In the genomic region with DNA sequence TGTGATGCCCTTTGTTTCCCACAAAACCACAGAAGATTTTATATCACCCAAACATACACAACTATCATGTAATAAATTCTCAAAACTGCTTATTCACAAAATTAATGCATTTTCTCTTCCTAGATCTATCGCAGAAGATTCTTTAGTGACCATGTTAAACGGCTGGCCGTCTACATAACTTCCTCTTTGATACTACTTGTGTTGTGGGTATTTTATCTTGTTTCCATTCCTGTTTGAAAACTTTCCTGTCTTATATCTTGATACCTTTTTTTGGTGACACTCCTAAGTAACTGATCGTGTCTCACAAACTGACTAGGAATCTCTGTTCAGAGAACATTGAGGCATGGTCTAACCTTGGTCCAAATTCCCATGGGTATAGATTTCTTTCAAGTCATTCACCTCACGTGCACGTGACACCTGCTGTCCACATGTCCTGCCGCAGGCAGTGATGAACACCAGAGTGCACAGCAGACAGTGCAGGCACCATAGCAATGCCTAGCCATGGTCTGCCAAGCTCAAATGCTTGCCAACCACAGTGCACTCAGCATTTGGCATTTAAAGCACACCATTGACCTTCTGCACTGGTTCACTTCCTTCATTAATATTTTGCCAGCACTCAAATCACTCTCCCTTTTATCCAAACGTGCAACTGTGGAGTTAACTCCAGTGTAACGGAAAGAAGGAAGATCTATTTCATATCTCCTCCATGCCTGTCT, we compare ENCODE assay signal across 28 mouse cellular contexts.
DNase-seq lines count a peak whose midpoint lies in the region; ATAC-seq and TF ChIP-seq lines count a peak whose summit lies in the region.
"Had no signal": no experiment of that assay in that cellular context is flagged by ENCODE, and none has a peak within 500 bp of the region (broad histone marks: within the 10 kb centered on the region; RNA-seq: fewer than 3 reads in every experiment).

No protein-coding gene starts in this region.

- no peaks in the 10 kb centered on the region for H3K27me3 ChIP-seq in hindbrain, postnatal 0 days (ENCODE audit: insufficient read depth, low read length)
- H3K27me3 ChIP-seq in hindbrain, embryonic 10.5 days (ENCODE audit: insufficient read depth, poor library complexity, severe bottlenecking), result no peaks in the 10 kb centered on the region
- H3K27me3 ChIP-seq: embryonic facial prominence, embryonic 15.5 days; forebrain, embryonic 15.5 days; heart, embryonic 13.5 days; hindbrain, embryonic 12.5 days; limb, embryonic 15.5 days; lung, embryonic 15.5 days; stomach, embryonic 15.5 days had no signal

- TF ChIP-seq CTCF in hindbrain, postnatal 0 days (IDR thresholded peaks at IDR 0.05; ENCODE audit: low read depth), result no peak

- ATAC-seq in hindbrain, postnatal 0 days, result peak; percentile 43; the same call in 1 of the 2 replicates
- ATAC-seq: forebrain, embryonic 15.5 days had no signal

- H3K4me1 ChIP-seq in hindbrain, postnatal 0 days (ENCODE audit: insufficient read depth, low read length), result no peaks in the 10 kb centered on the region
- no peaks in the 10 kb centered on the region for H3K4me1 ChIP-seq in hindbrain, embryonic 10.5 days (replicated peaks)
- H3K4me1 ChIP-seq: embryonic facial prominence, embryonic 15.5 days; forebrain, embryonic 15.5 days; hindbrain, embryonic 12.5 days; limb, embryonic 15.5 days; lung, embryonic 15.5 days; stomach, embryonic 15.5 days had no signal

- H3K4me3 ChIP-seq in hindbrain, postnatal 0 days (ENCODE audit: low read length), result no peak overlapping the region
- H3K4me3 ChIP-seq in hindbrain, embryonic 10.5 days, result no peak overlapping the region
- H3K4me3 ChIP-seq: embryonic facial prominence, embryonic 15.5 days; forebrain, embryonic 15.5 days; heart, embryonic 13.5 days; hindbrain, embryonic 12.5 days; limb, embryonic 15.5 days; lung, embryonic 15.5 days; stomach, embryonic 15.5 days had no signal

- H3K9ac ChIP-seq in hindbrain, postnatal 0 days (replicated peaks; ENCODE audit: low read length), result no peak overlapping the region
- H3K9ac ChIP-seq: embryonic facial prominence, embryonic 15.5 days; forebrain, embryonic 15.5 days; heart, embryonic 13.5 days; hindbrain, embryonic 12.5 days; limb, embryonic 15.5 days; liver, embryonic 14.5 days; lung, embryonic 15.5 days; stomach, embryonic 15.5 days had no signal

- WGBS in hindbrain, postnatal 0 days, result 76% methylated on average over 9 of the region's 9 CpGs
- 92% methylated on average over 9 of the region's 9 CpGs for WGBS in hindbrain, embryonic 10.5 days

- no peak overlapping the region for H3K4me2 ChIP-seq in hindbrain, postnatal 0 days (ENCODE audit: low read depth, low read length)
- H3K4me2 ChIP-seq: embryonic facial prominence, embryonic 15.5 days; forebrain, embryonic 15.5 days; heart, embryonic 13.5 days; hindbrain, embryonic 12.5 days; limb, embryonic 15.5 days; lung, embryonic 15.5 days; midbrain, embryonic 11.5 days; stomach, embryonic 15.5 days had no signal

- peak; percentile 30 to 54 for DNase-seq in heart, adult 18-20 months
- no peak for DNase-seq in heart, postnatal 25 days (ENCODE audit: low spot score)
- DNase-seq in hindbrain, postnatal 0 days (ENCODE audit: low spot score), result peak; percentile 8
- no peak for DNase-seq in hindbrain, embryonic 10.5 days (ENCODE audit: low spot score)
- peak; percentile 16 for DNase-seq in 416B (ENCODE audit: low read depth)
- DNase-seq in heart, postnatal 36 days, result peak; percentile 9
- DNase-seq in left cerebral cortex, adult 9 months (ENCODE audit: low spot score in 2 of 2), result no peak
- DNase-seq in lung, adult 18-20 months, result no peak
- DNase-seq: adrenal gland, adult 2 months; cerebellum, adult 18-20 months; cerebellum, postnatal 36 days; gastrocnemius, postnatal 14 days; kidney, adult 18-20 months; kidney, postnatal 10 days; layer of hippocampus, postnatal 36 days; lung, postnatal 4 days; thymus, adult 18-20 months; thymus, postnatal 36 days had no signal

- no peaks in the 10 kb centered on the region for H3K36me3 ChIP-seq in hindbrain, postnatal 0 days (ENCODE audit: insufficient read depth, low read length)
- H3K36me3 ChIP-seq in hindbrain, embryonic 10.5 days, result no peaks in the 10 kb centered on the region
- H3K36me3 ChIP-seq: embryonic facial prominence, embryonic 15.5 days; forebrain, embryonic 15.5 days; G1E; heart, embryonic 13.5 days; hindbrain, embryonic 12.5 days; limb, embryonic 15.5 days; lung, embryonic 15.5 days; stomach, embryonic 15.5 days had no signal

- intact Hi-C loops in heart, postnatal 25 days (cut with DNase I), result no loop called here
- intact Hi-C loops in heart, postnatal 36 days (cut with DNase I), result no loop called here

- H3K9me3 ChIP-seq in hindbrain, postnatal 0 days (ENCODE audit: low read length), result no peaks in the 10 kb centered on the region
- H3K9me3 ChIP-seq in hindbrain, embryonic 10.5 days, result no peaks in the 10 kb centered on the region
- H3K9me3 ChIP-seq: embryonic facial prominence, embryonic 15.5 days; forebrain, embryonic 15.5 days; G1E; heart, embryonic 13.5 days; hindbrain, embryonic 12.5 days; limb, embryonic 15.5 days; lung, embryonic 15.5 days; stomach, embryonic 15.5 days had no signal

- H3K27ac ChIP-seq in hindbrain, postnatal 0 days, result no peak overlapping the region
- no peak overlapping the region for H3K27ac ChIP-seq in hindbrain, embryonic 10.5 days
- H3K27ac ChIP-seq: embryonic facial prominence, embryonic 15.5 days; forebrain, embryonic 15.5 days; heart, embryonic 13.5 days; hindbrain, embryonic 12.5 days; limb, embryonic 15.5 days; liver, embryonic 14.5 days; lung, embryonic 15.5 days; stomach, embryonic 15.5 days had no signal

Comparison
In these comparisons a context has a peak if more than half of its experiments do, and no peak if none do; other contexts are left out.
1. DNase-seq: peak in heart, adult 18-20 months (2 of 2), hindbrain, postnatal 0 days (single experiment), 416B (single experiment) and heart, postnatal 36 days (2 of 2); none in heart, postnatal 25 days (single experiment), hindbrain, embryonic 10.5 days (single experiment), left cerebral cortex, adult 9 months (0 of 2) and lung, adult 18-20 months (0 of 2).